Mouse (Mus musculus): ENCODE measurements around the gene 2010106E10Rik.

The 2010106E10Rik gene

GRCm38 (mm10) chrX:112494974-112495373, at the start of gene 2010106E10Rik:
TSS of gene 2010106E10Rik (plus strand) at chrX:112495274.
- no peak for DNase-seq (ENCODE audit: low spot score in 2 of 2)

GRCm38 (mm10) chrX:112505651-112506050, 10.6 kb downstream of the 2010106E10Rik start:
- no peak for DNase-seq (ENCODE audit: low spot score in 2 of 2)

GRCm38 (mm10) chrX:112524755-112525154, 29.7 kb downstream of the 2010106E10Rik start:
- DNase-seq (ENCODE audit: low spot score in 2 of 2) = no peak

GRCm38 (mm10) chrX:112543115-112543514, 48.0 kb downstream of the 2010106E10Rik start:
- no peak for DNase-seq (ENCODE audit: low spot score in 2 of 2)

- no peak for DNase-seq (ENCODE audit: low spot score in 2 of 2)
Observed at GRCm38 (mm10) chrX:112567716-112568115, 72.6 kb downstream of the 2010106E10Rik start.

GRCm38 (mm10) chrX:112600511-112601305, 105.6 kb downstream of the 2010106E10Rik start, which contains the start of gene Zfp711:
TSS of gene Zfp711 (plus strand) at chrX:112600526.
- DNase-seq (ENCODE audit: low spot score in 2 of 2) = peak in 1 of 2 experiments; percentile 2

- no peak for DNase-seq (ENCODE audit: low spot score in 2 of 2)
Observed at GRCm38 (mm10) chrX:112601306-112602120, 106.4 kb downstream of the 2010106E10Rik start.
